Mouse (Mus musculus) spleen, postnatal 4 days (tissue): ENCODE measurements around the gene Olfr304.
"Not testable (repeated sequence)": the region's sequence is repeated elsewhere in the genome, so short reads cannot be mapped to it uniquely, and the experiment has no call there.

Source experiments
- DNase-seq, 2 experiments: peaks; one replicate each; pipeline ENCODE4 v3.0.0; 2022; ENCODE audit warnings: low spot score in 2 of 2

Olfr304 gene

DNA sequence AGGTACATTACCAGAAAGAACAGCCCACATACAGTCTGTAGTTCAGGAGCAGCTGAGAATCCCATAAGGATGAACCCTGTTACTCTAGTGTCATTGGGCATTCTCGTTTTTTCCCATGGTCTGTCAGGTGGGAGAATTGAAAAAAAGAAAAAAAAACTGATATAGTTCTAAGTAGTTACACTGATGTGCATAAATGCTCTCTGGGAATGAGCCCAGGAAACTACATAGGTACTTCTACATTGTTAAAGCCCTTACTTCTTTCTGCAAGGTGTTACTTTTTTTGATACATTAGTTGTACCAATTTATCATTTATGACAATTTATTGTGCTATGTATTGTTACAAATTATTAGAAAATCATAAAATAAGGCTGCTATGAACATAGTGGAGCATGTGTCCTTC, at the start of gene Olfr304:
Gene Olfr304 (minus strand): TSS at position 101 of the 400 bp plus-strand sequence.
- DNase-seq, result no peak

- no peak for DNase-seq
Observed at GRCm38 (mm10) chr7:86403546-86403945, 17.1 kb upstream of the Olfr304 start, which contains the start of gene Olfr301. Olfr301 (plus strand) TSS chr7:86403846.

- no peak for DNase-seq
Observed at GRCm38 (mm10) chr7:86397689-86398088, 11.2 kb upstream of the Olfr304 start, which contains the start of gene Olfr303. Olfr303 (minus strand) TSS chr7:86397789.

DNA sequence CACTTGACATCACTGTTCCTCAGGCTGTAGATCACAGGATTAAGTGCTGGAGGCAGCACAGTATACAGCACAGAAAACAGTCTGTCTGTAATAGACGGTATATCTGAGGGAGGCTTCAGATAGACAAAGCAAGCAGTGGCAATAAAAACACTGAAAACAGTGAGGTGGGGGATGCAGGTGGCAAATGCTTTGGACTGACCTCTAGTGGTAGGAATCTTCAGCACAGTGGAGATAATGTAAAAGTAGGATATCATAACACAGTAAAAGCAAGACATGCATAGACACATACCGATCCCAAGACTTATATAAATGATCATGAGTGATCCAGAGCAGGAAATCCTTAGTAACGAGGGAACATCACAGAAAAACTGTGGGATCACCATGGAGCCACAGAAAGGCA, 689 bp downstream of the Olfr304 start:
- DNase-seq, result no peak

- DNase-seq, result no peak
Observed at GRCm38 (mm10) chr7:86366828-86367227, 19.6 kb downstream of the Olfr304 start, which contains the start of gene Olfr305. Olfr305 (minus strand) TSS chr7:86366928.

- not testable (repeated sequence) for DNase-seq
Observed at GRCm38 (mm10) chr7:86346296-86346695, 40.2 kb downstream of the Olfr304 start.

DNA sequence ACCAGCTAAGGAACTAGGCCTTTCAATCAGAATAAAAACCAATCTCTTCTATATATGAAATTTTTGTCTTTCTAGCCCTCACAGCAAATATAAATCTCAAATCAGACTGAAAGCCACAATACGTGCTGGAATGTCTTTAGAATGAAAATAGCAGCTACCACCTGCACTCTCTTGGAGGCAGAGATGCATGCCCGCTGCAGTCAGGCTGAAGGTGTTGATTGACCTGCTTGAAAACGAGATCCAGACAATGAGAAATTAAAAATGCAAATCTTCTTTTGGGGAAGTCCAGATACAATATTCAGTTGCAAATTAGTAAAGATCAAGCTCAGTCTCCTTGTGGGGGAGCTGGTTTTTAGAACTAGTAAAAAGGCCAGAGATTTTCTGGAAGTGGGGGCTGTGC, 42.2 kb downstream of the Olfr304 start:
- DNase-seq, result no peak

DNA sequence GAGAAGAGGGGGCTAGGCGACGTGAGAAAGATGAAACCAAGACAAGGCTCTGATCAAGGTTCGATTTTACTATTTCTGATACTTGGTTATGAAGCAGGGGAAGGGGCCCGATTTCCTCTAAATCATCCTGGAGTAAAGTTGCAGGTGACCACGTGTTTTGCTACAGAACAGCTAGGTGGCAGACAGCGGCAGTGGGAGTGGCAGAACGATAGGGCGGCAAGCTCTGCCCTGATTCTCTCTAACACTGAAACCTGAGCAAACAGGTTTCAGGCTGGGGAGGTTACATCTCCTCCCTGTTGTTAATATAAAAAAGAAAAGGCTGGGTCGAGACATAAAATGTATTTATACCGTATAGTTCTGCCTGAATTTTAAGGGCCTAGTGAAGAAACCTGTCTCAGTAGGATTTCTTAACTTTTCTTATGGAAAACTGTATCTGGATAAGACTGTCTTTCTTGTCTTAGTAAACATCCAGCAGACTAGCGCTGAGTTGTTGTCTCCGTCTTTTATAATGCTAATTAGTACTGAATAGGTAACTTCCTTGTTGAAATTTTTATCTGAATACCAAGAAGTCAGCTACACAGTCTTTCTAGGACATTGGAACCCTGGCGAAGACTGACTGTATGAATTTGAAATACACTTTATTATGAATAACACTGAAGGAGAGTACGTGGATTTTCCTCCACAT, 43.4 kb downstream of the Olfr304 start:
- DNase-seq, result no peak

DNA sequence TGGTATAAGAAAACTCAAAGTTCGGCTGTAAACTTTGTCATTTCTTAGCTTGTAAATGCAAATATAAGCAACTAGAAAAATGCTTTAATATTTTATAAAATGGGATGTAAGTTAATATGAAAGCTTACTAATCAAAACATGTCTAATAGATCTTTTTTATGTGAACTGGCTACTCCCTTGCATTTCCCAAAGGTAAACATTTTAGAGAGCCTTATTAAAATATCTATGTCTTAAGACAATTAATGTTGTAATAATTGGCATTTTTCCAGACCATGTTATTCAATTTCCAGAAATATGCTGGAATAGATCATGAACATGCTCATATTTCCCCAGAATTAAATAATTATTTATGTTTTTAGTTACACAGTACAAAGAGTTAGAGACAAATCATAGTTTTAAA, 49.0 kb downstream of the Olfr304 start, which contains the start of gene Olfr307:
Gene Olfr307 (minus strand): TSS at position 101 of the 400 bp plus-strand sequence.
- no peak for DNase-seq
